Mouse (Mus musculus) granulocyte monocyte progenitor cell, adult 5-6 weeks (primary cell): ENCODE results near the gene Nalcn. TPM values are rescaled to one million over a fixed set of nuclear protein-coding genes. Genes with fewer than 3 reads are reported as not detected.
"Not testable (repeated sequence)": the region's sequence is repeated elsewhere in the genome, so short reads cannot be mapped to it uniquely, and the experiment has no call there.

Experiments
- ATAC-seq: replicated peaks from 2 replicates; pipeline ENCODE4 v1.8.0; 2016; ENCODE audit warnings: mild to moderate bottlenecking, moderate TSS enrichment, inconsistent platforms; ENCODE audit not compliant: poor library complexity, severe bottlenecking
- total RNA-seq, 2 experiments: library from RNA; stranded (forward) in 1 of 2; stranded (reverse) in 1 of 2; fragments of 200-712, 200-1000 nt in 1 of 2; fragments of >200 nt in 1 of 2; fragmentation: Nextera tagmentation in 1 of 2; gene quantifications; 2 replicates each; pipeline ENCODE4 v1.2.3; 2014 to 2017

Nalcn gene
- total RNA-seq (2014; fragmentation: Nextera tagmentation) = not detected in 2 replicates
- not detected in 2 replicates for total RNA-seq (2017)

- ATAC-seq = peak; percentile 40
Observed at GRCm38 (mm10) chr14:123626501-123627179, at the start of gene Nalcn. TSS of gene Nalcn (minus strand) at chr14:123627144.

- ATAC-seq = not testable (repeated sequence)
Observed at GRCm38 (mm10) chr14:123671076-123671475, 44.1 kb upstream of the Nalcn start.

GRCm38 (mm10) chr14:123664451-123664850 lies 37.5 kb upstream of the Nalcn start:
- ATAC-seq = no peak

GRCm38 (mm10) chr14:123663206-123663605 lies 36.3 kb upstream of the Nalcn start:
- ATAC-seq = no peak

- no peak for ATAC-seq
Observed at GRCm38 (mm10) chr14:123662386-123662785, 35.4 kb upstream of the Nalcn start.

GRCm38 (mm10) chr14:123661091-123661491 lies 34.1 kb upstream of the Nalcn start:
- ATAC-seq = no peak

- no peak for ATAC-seq
Observed at GRCm38 (mm10) chr14:123659921-123660385, 33.0 kb upstream of the Nalcn start, which contains the start of gene Itgbl1. TSS of gene Itgbl1 (plus strand) at chr14:123659971.

- ATAC-seq = no peak
Observed at GRCm38 (mm10) chr14:123627180-123627562, 227 bp upstream of the Nalcn start.

- no peak for ATAC-seq
Observed at GRCm38 (mm10) chr14:123622969-123623368, 4.0 kb downstream of the Nalcn start.

GRCm38 (mm10) chr14:123595265-123595664 lies 31.7 kb downstream of the Nalcn start:
- no peak for ATAC-seq

GRCm38 (mm10) chr14:123587412-123587811 lies 39.5 kb downstream of the Nalcn start:
- no peak for ATAC-seq

GRCm38 (mm10) chr14:123582433-123582832 lies 44.5 kb downstream of the Nalcn start:
- ATAC-seq = no peak

- no peak for ATAC-seq
Observed at GRCm38 (mm10) chr14:123575356-123575755, 51.6 kb downstream of the Nalcn start.

GRCm38 (mm10) chr14:123574936-123575335 lies 52.0 kb downstream of the Nalcn start:
- ATAC-seq = no peak

- ATAC-seq = no peak
Observed at GRCm38 (mm10) chr14:123566599-123566998, 60.3 kb downstream of the Nalcn start.

- ATAC-seq = no peak
Observed at GRCm38 (mm10) chr14:123555533-123555932, 71.4 kb downstream of the Nalcn start.

GRCm38 (mm10) chr14:123554936-123555335 lies 72.0 kb downstream of the Nalcn start:
- ATAC-seq = no peak

- ATAC-seq = no peak
Observed at GRCm38 (mm10) chr14:123542362-123542761, 84.6 kb downstream of the Nalcn start.

- no peak for ATAC-seq
Observed at GRCm38 (mm10) chr14:123535636-123536035, 91.3 kb downstream of the Nalcn start.

- ATAC-seq = no peak
Observed at GRCm38 (mm10) chr14:123533000-123533399, 93.9 kb downstream of the Nalcn start.

GRCm38 (mm10) chr14:123531271-123531670 lies 95.7 kb downstream of the Nalcn start:
- ATAC-seq = no peak

GRCm38 (mm10) chr14:123529143-123529542 lies 97.8 kb downstream of the Nalcn start:
- no peak for ATAC-seq
